Mouse (Mus musculus): ENCODE measurements around the gene Cryba4. TPM values are rescaled to one million over a fixed set of nuclear protein-coding genes. Genes with fewer than 3 reads are reported as not detected.

Cryba4 gene
- polyA plus RNA-seq, 1 experiment from 2014 or later, result 1.3 TPM

GRCm38 (mm10) chr5:112297257-112297656 lies 44.9 kb upstream of the Cryba4 start:
- Histone ChIP-seq H3K27me3 (replicated peaks; ENCODE audit: control insufficient read depth, insufficient read depth, low read length) (no peaks in the 10 kb centered on the region), H3K27ac (ENCODE audit: low read depth, low read length) (no peak overlapping the region), H3K9ac (ENCODE audit: low read depth, low read length) (no peak overlapping the region), H3K9me3 (ENCODE audit: control insufficient read depth) (no peaks in the 10 kb centered on the region), H3K36me3 (ENCODE audit: control insufficient read depth, insufficient read depth) (no peaks in the 10 kb centered on the region), H3K4me3 (ENCODE audit: low read depth, low read length) (no peak overlapping the region), H3K4me2 (replicated peaks; ENCODE audit: low read depth) (no peak overlapping the region), H3K4me1 (replicated peaks; ENCODE audit: control insufficient read depth, insufficient read depth, low read length) (peaks cover 6% of the 10 kb centered on the region)
- no peak for ATAC-seq
- TF ChIP-seq CTCF (IDR thresholded peaks at IDR 0.05; ENCODE audit: low read depth), result no peak
- 81% methylated on average over 2 of the region's 2 CpGs for WGBS

GRCm38 (mm10) chr5:112296404-112297181 lies 44.3 kb upstream of the Cryba4 start:
- Histone ChIP-seq H3K27me3 (replicated peaks; ENCODE audit: control insufficient read depth, insufficient read depth, low read length) (no peaks in the 10 kb centered on the region), H3K9me3 (ENCODE audit: control insufficient read depth) (no peaks in the 10 kb centered on the region), H3K4me2 (replicated peaks; ENCODE audit: low read depth) (no peak overlapping the region), H3K4me1 (replicated peaks; ENCODE audit: control insufficient read depth, insufficient read depth, low read length) (peaks cover 6% of the 10 kb centered on the region), H3K9ac (ENCODE audit: low read depth, low read length) (no peak overlapping the region), H3K36me3 (ENCODE audit: control insufficient read depth, insufficient read depth) (no peaks in the 10 kb centered on the region), H3K27ac (ENCODE audit: low read depth, low read length) (no peak overlapping the region), H3K4me3 (ENCODE audit: low read depth, low read length) (no peak overlapping the region)
- peak; percentile 41 for ATAC-seq
- WGBS, result 42% methylated on average over 6 of the region's 6 CpGs
- no peak for TF ChIP-seq CTCF (IDR thresholded peaks at IDR 0.05; ENCODE audit: low read depth)

GRCm38 (mm10) chr5:112295564-112295963 lies 43.2 kb upstream of the Cryba4 start:
- WGBS, result 66% methylated on average over 8 of the region's 8 CpGs
- peaks cover 6% of the 10 kb centered on the region for H3K4me1 ChIP-seq (replicated peaks; ENCODE audit: control insufficient read depth, insufficient read depth, low read length)
- no peaks in the 10 kb centered on the region for H3K36me3 ChIP-seq (ENCODE audit: control insufficient read depth, insufficient read depth)
- H3K4me2 ChIP-seq (replicated peaks; ENCODE audit: low read depth), result no peak overlapping the region
- no peak overlapping the region for H3K9ac ChIP-seq (ENCODE audit: low read depth, low read length)
- H3K4me3 ChIP-seq (ENCODE audit: low read depth, low read length), result no peak overlapping the region
- H3K27me3 ChIP-seq (replicated peaks; ENCODE audit: control insufficient read depth, insufficient read depth, low read length), result no peaks in the 10 kb centered on the region
- TF ChIP-seq CTCF (IDR thresholded peaks at IDR 0.05; ENCODE audit: low read depth), result no peak
- no peak overlapping the region for H3K27ac ChIP-seq (ENCODE audit: low read depth, low read length)
- no peaks in the 10 kb centered on the region for H3K9me3 ChIP-seq (ENCODE audit: control insufficient read depth)
- ATAC-seq, result no peak

- WGBS, result 55% methylated on average over 8 of the region's 8 CpGs
- TF ChIP-seq CTCF (IDR thresholded peaks at IDR 0.05; ENCODE audit: low read depth), result no peak
- Histone ChIP-seq H3K36me3 (ENCODE audit: control insufficient read depth, insufficient read depth) (no peaks in the 10 kb centered on the region), H3K4me1 (replicated peaks; ENCODE audit: control insufficient read depth, insufficient read depth, low read length) (peaks cover 6% of the 10 kb centered on the region), H3K27me3 (replicated peaks; ENCODE audit: control insufficient read depth, insufficient read depth, low read length) (no peaks in the 10 kb centered on the region), H3K9ac (ENCODE audit: low read depth, low read length) (no peak overlapping the region), H3K4me2 (replicated peaks; ENCODE audit: low read depth) (no peak overlapping the region), H3K9me3 (ENCODE audit: control insufficient read depth) (no peaks in the 10 kb centered on the region), H3K27ac (ENCODE audit: low read depth, low read length) (no peak overlapping the region), H3K4me3 (ENCODE audit: low read depth, low read length) (no peak overlapping the region)
- ATAC-seq, result no peak
These were observed 42.8 kb upstream of the Cryba4 start for GRCm38 (mm10) chr5:112295162-112295561.

- Histone ChIP-seq H3K27ac (ENCODE audit: low read depth, low read length) (no peak overlapping the region), H3K36me3 (ENCODE audit: control insufficient read depth, insufficient read depth) (no peaks in the 10 kb centered on the region), H3K4me3 (ENCODE audit: low read depth, low read length) (no peak overlapping the region), H3K4me2 (replicated peaks; ENCODE audit: low read depth) (no peak overlapping the region), H3K27me3 (replicated peaks; ENCODE audit: control insufficient read depth, insufficient read depth, low read length) (no peaks in the 10 kb centered on the region), H3K9me3 (ENCODE audit: control insufficient read depth) (no peaks in the 10 kb centered on the region), H3K4me1 (replicated peaks; ENCODE audit: control insufficient read depth, insufficient read depth, low read length) (peaks cover 6% of the 10 kb centered on the region), H3K9ac (ENCODE audit: low read depth, low read length) (no peak overlapping the region)
- no peak for ATAC-seq
- TF ChIP-seq CTCF (IDR thresholded peaks at IDR 0.05; ENCODE audit: low read depth), result no peak
- WGBS, result 49% methylated on average over 4 of the region's 4 CpGs
These were observed 42.4 kb upstream of the Cryba4 start for GRCm38 (mm10) chr5:112294696-112295095.

- Histone ChIP-seq H3K9me3 (ENCODE audit: control insufficient read depth) (no peaks in the 10 kb centered on the region), H3K36me3 (ENCODE audit: control insufficient read depth, insufficient read depth) (no peaks in the 10 kb centered on the region), H3K4me1 (replicated peaks; ENCODE audit: control insufficient read depth, insufficient read depth, low read length) (peaks cover 6% of the 10 kb centered on the region), H3K9ac (ENCODE audit: low read depth, low read length) (no peak overlapping the region), H3K4me3 (ENCODE audit: low read depth, low read length) (no peak overlapping the region), H3K27me3 (replicated peaks; ENCODE audit: control insufficient read depth, insufficient read depth, low read length) (no peaks in the 10 kb centered on the region), H3K27ac (ENCODE audit: low read depth, low read length) (no peak overlapping the region), H3K4me2 (replicated peaks; ENCODE audit: low read depth) (no peak overlapping the region)
- no peak for TF ChIP-seq CTCF (IDR thresholded peaks at IDR 0.05; ENCODE audit: low read depth)
- WGBS, result 51% methylated on average over 2 of the region's 2 CpGs
- ATAC-seq, result no peak
These were observed 41.5 kb upstream of the Cryba4 start for GRCm38 (mm10) chr5:112293800-112294199.
